Mouse (Mus musculus) adipocyte (in vitro differentiated cells): ENCODE data around the gene Zfp987.

Source experiments
- DNase-seq: peaks from one replicate; pipeline ENCODE4 v3.0.0-alpha.2; 2016; ENCODE audit warnings: low spot score

Gene Zfp987

GRCm38 (mm10) chr4:146173378-146174226, 76.5 kb downstream of the Zfp987 start:
- DNase-seq = peak; percentile 4
